Mouse (Mus musculus) G1E (cell line): ENCODE results near the gene Specc1l.
A peak's percentile ranks its signal among the peaks of the same experiment; 100 is the strongest.

Experiments used
- CTCF ChIP-seq: IDR thresholded peaks from 2 replicates; pipeline ENCODE4 v1.5.1; 2012; ENCODE audit warnings: low read depth, low read length, inconsistent platforms, mixed read lengths
- GATA1 ChIP-seq: IDR thresholded peaks from 2 replicates; pipeline ENCODE4 v1.6.1; 2012; ENCODE audit warnings: borderline replicate concordance, low read length, inconsistent platforms, mixed read lengths
- POLR2AphosphoS5 ChIP-seq: IDR thresholded peaks from 2 replicates; pipeline ENCODE4 v1.6.1; 2012; ENCODE audit warnings: low read depth, low read length, inconsistent platforms; ENCODE audit not compliant: insufficient replicate concordance
- TAL1 ChIP-seq: conservative IDR thresholded peaks from 2 replicates; pipeline ENCODE4 v1.6.1; 2012; ENCODE audit warnings: low read depth, low read length, inconsistent platforms, mixed read lengths

DNA sequence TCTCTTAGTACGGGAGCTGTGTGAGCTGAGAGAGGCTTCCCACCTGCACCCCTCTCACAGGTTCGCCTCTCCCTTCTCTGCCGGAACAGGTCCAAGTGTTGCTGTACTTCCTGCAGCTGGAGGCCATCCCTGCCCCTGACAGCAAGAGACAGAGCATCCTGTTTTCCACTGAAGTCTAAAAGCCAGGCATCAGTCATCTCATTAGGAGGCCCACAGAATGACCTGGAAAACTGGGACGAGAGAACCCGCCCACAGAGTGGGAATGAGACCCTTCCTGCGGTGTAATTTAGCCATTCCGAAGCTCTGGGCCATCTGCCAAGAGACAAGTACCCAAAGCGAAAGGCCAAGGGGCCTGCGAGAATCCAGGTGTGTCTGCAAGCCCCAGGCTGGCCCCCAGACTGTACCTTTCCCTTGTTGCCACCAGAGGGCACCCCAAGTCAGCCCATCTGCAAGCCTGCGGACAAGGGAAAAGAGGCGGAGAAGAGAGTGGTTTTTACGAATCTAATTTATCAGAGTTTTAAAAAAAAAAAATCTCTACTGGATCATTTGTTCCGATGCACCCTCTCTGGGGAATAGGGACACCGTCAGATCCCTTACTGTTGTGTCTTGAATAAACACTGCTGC lies 29.6 kb upstream of the Specc1l start:
- TF ChIP-seq CTCF (0 out of 2 replicates have a peak, but pooled peaks have one; percentile 22), GATA1 (no peak), POLR2AphosphoS5 (no peak), TAL1 (no peak)
